Mouse (Mus musculus) forebrain, postnatal 0 days (tissue): Measurements from ENCODE around the gene Cdkn1b. TPM values are rescaled to one million over a fixed set of nuclear protein-coding genes. Genes with fewer than 3 reads are reported as not detected.
A peak's percentile ranks its signal among the peaks of the same experiment; 100 is the strongest.

Experiments used
- ATAC-seq: fragments of 200-750 bp; cut with Nextera tagmentation; 2 replicates; pipeline ENCODE4 v1.8.0; 2017; ENCODE audit warnings: mild to moderate bottlenecking, moderate library complexity
- DNase-seq: peaks from one replicate; pipeline ENCODE4 v3.0.0-alpha.2; 2015
- H3K27ac ChIP-seq: fragments of 300-500 bp; sonication (generic); 2 replicates; pipeline ENCODE4 v1.5.1; 2014; ENCODE audit warnings: low read depth, mild to moderate bottlenecking, antibody characterized with exemption, low read length, moderate library complexity, mixed read lengths
- H3K27me3 ChIP-seq: fragments of 300-500 bp; sonication (generic); 2 replicates; pipeline ENCODE4 v1.6.1; 2014; ENCODE audit warnings: mild to moderate bottlenecking, low read length, mixed read lengths; ENCODE audit not compliant: insufficient read depth
- H3K36me3 ChIP-seq: fragments of 300-500 bp; sonication (generic); 2 replicates; pipeline ENCODE4 v1.6.1; 2014; ENCODE audit warnings: mild to moderate bottlenecking, moderate library complexity; ENCODE audit not compliant: insufficient read depth
- H3K4me1 ChIP-seq: fragments of 300-500 bp; sonication (generic); 2 replicates; pipeline ENCODE4 v1.6.1; 2014; ENCODE audit warnings: antibody characterized with exemption; ENCODE audit not compliant: insufficient read depth
- H3K4me2 ChIP-seq: fragments of 300-500 bp; sonication (generic); 2 replicates; pipeline ENCODE4 v1.6.1; 2014; ENCODE audit warnings: low read depth, mild to moderate bottlenecking, moderate library complexity
- H3K4me3 ChIP-seq: fragments of 300-500 bp; sonication (generic); 2 replicates; pipeline ENCODE4 v1.5.1; 2014; ENCODE audit warnings: low read depth, low read length, mixed read lengths
- H3K9ac ChIP-seq: fragments of 300-500 bp; sonication (generic); 2 replicates; pipeline ENCODE4 v1.6.1; 2014; ENCODE audit warnings: mild to moderate bottlenecking
- H3K9me3 ChIP-seq: fragments of 300-500 bp; sonication (generic); 2 replicates; pipeline ENCODE4 v1.6.1; 2016; ENCODE audit warnings: low read length
- CTCF ChIP-seq: sonication (generic); IDR thresholded peaks from 2 replicates; pipeline ENCODE4 v1.5.1; 2016; ENCODE audit warnings: antibody characterized with exemption, control low read depth, low read depth
- WGBS: fragments of 180-500 bp; shearing (Covaris S2); extraction: QIAGEN DNeasy Blood & Tissue Kit; methylation state at CpG from one replicate; pipeline ENCODE4 v1.1.7; 2014; 5-methylcytosine and 5-hydroxymethylcytosine counted together
- polyA plus RNA-seq: library from polyadenylated mRNA; unstranded; fragments of >200 nt; fragmentation: Nextera tagmentation; extraction: Ambion mirVana; gene quantifications from 2 replicates; pipeline ENCODE4 v1.2.1, GENCODE M21; 2015
- total RNA-seq: library from RNA; depleted of rRNA; stranded (reverse); fragments of >200 nt; gene quantifications from 2 replicates; pipeline ENCODE4 v1.2.3, GENCODE M21; 2014

Gene Cdkn1b
- total and polyA plus RNA-seq, 2 experiments from 2014 or later: 36.0 to 89.0 TPM

DNA sequence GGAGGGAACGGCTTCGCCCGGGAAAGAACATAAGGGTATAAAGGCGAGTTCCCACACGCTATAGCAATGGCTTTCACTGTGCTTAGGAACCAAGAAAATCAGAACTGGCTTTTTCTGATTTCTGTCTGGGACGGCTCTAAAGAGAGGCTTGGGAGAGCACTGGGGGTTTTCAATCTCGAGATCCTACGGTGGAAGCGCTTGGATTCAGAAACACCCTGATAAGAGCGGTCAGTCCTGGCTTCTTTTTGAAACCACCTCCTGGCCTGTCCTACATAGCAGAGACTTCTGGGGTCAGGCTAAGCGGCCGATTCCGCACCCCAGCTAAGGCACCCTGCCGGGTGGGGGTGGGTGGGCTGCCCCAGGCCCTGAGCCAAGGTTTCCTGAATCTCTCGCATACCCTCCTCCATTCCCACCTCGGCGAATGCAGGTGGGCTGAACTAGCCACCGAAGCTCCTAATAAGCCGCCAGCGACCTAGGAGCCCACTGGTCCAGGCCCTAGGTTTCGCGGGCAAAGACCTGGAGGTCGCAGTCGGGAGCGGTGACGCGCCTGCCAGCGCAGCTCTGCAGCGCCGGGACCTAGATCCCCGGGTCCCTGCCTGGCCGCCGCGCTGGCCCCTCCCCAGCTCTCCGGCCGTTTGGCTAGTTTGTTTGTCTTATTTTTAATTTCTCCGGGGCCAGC, 551 bp upstream of the Cdkn1b start:
- Histone ChIP-seq H3K27me3 (no peaks in the 10 kb centered on the region), H3K9ac (peak overlapping the region; percentile 78), H3K4me1 (peaks cover 3% of the 10 kb centered on the region; the same call in 1 of the 2 replicates), H3K9me3 (no peaks in the 10 kb centered on the region), H3K27ac (peak overlapping the region; percentile 97), H3K36me3 (no peaks in the 10 kb centered on the region), H3K4me3 (peak overlapping the region; percentile 91), H3K4me2 (peak overlapping the region; percentile 81)
- TF ChIP-seq CTCF: no peak
- peak; percentile 57 for ATAC-seq
- WGBS: 2% methylated on average over 37 of the region's 37 CpGs
- peak; percentile 60 for DNase-seq

DNA sequence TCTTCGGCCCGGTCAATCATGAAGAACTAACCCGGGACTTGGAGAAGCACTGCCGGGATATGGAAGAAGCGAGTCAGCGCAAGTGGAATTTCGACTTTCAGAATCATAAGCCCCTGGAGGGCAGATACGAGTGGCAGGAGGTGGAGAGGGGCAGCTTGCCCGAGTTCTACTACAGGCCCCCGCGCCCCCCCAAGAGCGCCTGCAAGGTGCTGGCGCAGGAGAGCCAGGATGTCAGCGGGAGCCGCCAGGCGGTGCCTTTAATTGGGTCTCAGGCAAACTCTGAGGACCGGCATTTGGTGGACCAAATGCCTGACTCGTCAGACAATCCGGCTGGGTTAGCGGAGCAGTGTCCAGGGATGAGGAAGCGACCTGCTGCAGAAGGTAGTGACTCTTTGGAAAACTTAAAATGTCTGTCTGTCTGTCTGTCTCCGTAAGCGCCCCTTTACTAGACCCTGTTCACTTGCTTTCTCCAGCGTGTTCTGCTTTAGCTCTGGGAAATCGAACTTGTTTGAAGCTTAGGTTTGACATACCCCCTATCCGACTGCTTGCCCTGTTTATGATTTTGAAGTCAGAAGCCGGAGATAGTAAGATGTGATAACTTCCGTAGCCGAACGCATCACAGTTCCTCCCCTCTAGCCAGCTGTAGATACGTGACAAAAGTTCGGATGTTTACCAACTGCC, 953 bp downstream of the Cdkn1b start:
- peak; percentile 19; the same call in 1 of the 2 replicates for TF ChIP-seq CTCF
- Histone ChIP-seq H3K4me3 (peak overlapping the region; percentile 91), H3K4me1 (peaks cover 3% of the 10 kb centered on the region; the same call in 1 of the 2 replicates), H3K27ac (peak overlapping the region; percentile 97), H3K9me3 (no peaks in the 10 kb centered on the region), H3K4me2 (peak overlapping the region; percentile 81), H3K36me3 (no peaks in the 10 kb centered on the region), H3K27me3 (no peaks in the 10 kb centered on the region), H3K9ac (peak overlapping the region; percentile 78)
- DNase-seq (peak; percentile 62), ATAC-seq (no peak)
- under 1% methylated on average over 32 of the region's 32 CpGs for WGBS

DNA sequence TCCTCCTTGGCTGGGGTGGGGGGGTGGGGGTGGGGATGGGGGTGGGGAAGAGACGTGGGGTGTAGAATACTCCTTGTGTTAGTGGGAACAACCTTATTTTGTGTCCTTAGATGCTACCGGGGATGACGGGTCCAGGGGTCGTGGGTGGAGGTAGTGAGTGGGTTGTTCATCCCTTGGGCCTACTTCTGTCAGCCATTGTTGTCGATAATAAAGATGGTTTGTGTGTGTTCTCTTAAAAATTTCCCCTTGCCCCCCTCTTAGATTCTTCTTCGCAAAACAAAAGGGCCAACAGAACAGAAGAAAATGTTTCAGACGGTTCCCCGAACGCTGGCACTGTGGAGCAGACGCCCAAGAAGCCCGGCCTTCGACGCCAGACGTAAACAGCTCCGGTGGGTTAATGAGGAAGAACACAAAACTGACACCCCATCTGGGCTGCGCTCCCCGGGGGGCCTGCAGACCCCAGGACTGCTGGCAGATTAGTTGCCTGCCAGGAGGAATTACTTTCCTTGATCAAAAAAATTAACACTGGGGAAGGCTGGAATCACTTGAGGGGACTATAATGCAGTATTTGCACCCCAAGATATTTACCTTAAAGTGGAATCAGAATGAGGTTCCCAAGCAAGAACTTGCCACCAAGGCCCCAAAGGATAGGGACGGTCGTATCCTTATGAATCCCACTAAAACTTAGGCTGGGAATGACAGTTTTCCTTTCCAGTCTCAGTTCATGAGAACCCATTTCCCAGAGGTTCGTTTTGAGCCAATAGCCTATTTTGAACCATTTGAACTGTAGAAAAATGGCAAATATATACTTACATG, 1.7 kb downstream of the Cdkn1b start:
- Histone ChIP-seq H3K36me3 (no peaks in the 10 kb centered on the region), H3K4me1 (peaks cover 3% of the 10 kb centered on the region; the same call in 1 of the 2 replicates), H3K4me2 (peak overlapping the region; percentile 81), H3K27me3 (no peaks in the 10 kb centered on the region), H3K9ac (peak overlapping the region; percentile 78), H3K27ac (peak overlapping the region; percentile 64), H3K9me3 (no peaks in the 10 kb centered on the region), H3K4me3 (peak overlapping the region; percentile 91)
- ATAC-seq (no peak), DNase-seq (no peak)
- TF ChIP-seq CTCF: no peak
- 5% methylated on average over 20 of the region's 20 CpGs for WGBS

DNA sequence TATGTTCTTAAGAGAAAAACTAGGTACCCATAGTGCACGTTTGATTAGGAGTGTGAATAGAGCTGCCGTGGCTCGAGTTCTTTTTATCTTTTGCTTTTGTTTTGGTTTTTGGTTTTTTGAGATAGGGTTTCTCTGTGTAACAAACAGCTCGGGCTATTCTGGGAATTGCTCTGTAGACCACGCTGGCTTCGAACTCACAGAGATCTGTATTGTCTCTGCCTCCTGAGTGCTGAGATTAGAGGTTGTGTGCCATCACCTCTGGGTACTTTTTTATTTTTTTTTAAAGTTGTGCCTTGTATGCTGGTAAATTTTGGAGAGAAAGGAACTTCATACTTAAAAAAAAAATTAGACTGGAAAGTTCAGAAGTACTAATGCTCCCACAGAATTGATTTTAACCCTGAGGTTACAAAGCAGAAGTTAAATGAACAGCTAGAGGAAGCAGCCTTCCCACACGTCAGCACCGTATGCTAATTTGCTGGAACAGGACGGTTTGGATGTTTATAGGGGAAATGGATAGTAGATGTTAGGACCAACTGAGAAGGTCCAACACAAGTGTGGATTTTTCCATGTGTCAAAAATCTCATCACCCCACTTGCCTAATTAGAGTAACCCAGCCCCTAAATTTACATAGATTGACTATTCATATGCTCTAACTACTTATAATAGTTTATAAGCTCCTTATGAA, 2.5 kb downstream of the Cdkn1b start:
- 16% methylated on average over 9 of the region's 9 CpGs for WGBS
- H3K9me3 ChIP-seq: no peaks in the 10 kb centered on the region
- TF ChIP-seq CTCF: no peak
- no peaks in the 10 kb centered on the region for H3K36me3 ChIP-seq
- peak overlapping the region; percentile 64 for H3K27ac ChIP-seq
- peak overlapping the region; percentile 91 for H3K4me3 ChIP-seq
- ATAC-seq (no peak), DNase-seq (no peak)
- peak overlapping the region; percentile 78 for H3K9ac ChIP-seq
- H3K4me1 ChIP-seq: peaks cover 3% of the 10 kb centered on the region; the same call in 1 of the 2 replicates
- peak overlapping the region; percentile 81 for H3K4me2 ChIP-seq
- no peaks in the 10 kb centered on the region for H3K27me3 ChIP-seq

DNA sequence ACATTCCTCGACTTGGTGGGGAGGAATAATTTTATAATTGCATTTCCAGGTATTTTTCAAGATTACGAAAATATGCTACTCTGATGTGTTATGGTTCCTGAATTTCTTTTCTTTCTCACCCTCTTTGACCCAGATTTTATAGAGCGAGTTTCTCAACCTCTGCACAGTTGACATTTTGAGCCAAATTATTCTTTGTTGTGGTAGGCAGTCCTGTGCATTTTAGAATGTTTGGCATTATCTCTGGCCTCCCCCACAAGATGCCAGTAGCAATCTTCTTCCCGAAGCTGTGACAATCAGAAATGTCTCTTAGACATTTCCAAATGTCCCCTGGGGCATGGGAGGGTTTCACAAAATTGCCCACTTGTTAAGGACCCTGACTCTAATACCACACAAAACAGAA, 3.5 kb downstream of the Cdkn1b start:
- no peaks in the 10 kb centered on the region for H3K27me3 ChIP-seq
- peak overlapping the region; percentile 91 for H3K4me3 ChIP-seq
- no peak for TF ChIP-seq CTCF
- DNase-seq (no peak), ATAC-seq (no peak)
- WGBS: 48% methylated on average over 4 of the region's 4 CpGs
- H3K27ac ChIP-seq: no peak overlapping the region
- no peaks in the 10 kb centered on the region for H3K9me3 ChIP-seq
- H3K36me3 ChIP-seq: no peaks in the 10 kb centered on the region
- peak overlapping the region; percentile 31 for H3K9ac ChIP-seq
- H3K4me1 ChIP-seq: peaks cover 3% of the 10 kb centered on the region; the same call in 1 of the 2 replicates
- H3K4me2 ChIP-seq: peak overlapping the region; percentile 39

DNA sequence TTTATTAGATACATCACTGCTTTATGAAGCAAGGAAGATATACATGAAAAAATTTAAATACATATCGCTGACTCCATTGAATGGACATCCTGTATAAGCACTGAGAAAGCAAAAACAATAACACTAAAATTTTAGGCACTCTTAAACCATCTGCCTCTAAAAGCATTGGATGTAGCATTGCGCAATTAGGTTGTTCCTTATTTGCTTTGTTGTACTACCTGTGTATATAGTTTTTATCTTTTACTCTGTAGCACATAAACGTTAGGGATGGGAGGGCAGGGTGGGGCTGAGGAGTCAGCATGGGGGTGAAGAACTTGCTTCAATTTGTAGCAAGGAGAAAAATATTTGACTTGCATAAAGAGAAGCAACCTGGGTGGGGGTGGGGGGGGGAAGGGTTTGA, 4.1 kb downstream of the Cdkn1b start:
- 49% methylated on average over 3 of the region's 3 CpGs for WGBS
- H3K4me1 ChIP-seq: peaks cover 3% of the 10 kb centered on the region; the same call in 1 of the 2 replicates
- ATAC-seq (no peak), DNase-seq (no peak)
- peak overlapping the region; percentile 22 for H3K4me3 ChIP-seq
- no peaks in the 10 kb centered on the region for H3K27me3 ChIP-seq
- no peaks in the 10 kb centered on the region for H3K9me3 ChIP-seq
- H3K36me3 ChIP-seq: no peaks in the 10 kb centered on the region
- no peak overlapping the region for H3K27ac ChIP-seq
- H3K9ac ChIP-seq: no peak overlapping the region
- H3K4me2 ChIP-seq: peak overlapping the region; percentile 39
- no peak for TF ChIP-seq CTCF
